Mouse (Mus musculus) liver, embryonic 14.5 days (tissue): ENCODE measurements at regions not wholly inside any gene's neighbourhood (a gene's known extent, or its start where the extent isn't known, plus 50 kb on each side); places are given as distances from the start of the nearest gene placed in this dataset.

Source experiments
- CTCF ChIP-seq: IDR thresholded peaks from 2 replicates; pipeline ENCODE4 v1.5.1; 2016; ENCODE audit warnings: antibody characterized with exemption, low read depth, control low read depth
- EP300 ChIP-seq: IDR thresholded peaks from 2 replicates; pipeline ENCODE4 v1.6.1; 2016; ENCODE audit warnings: antibody characterized with exemption, low read depth

- TF ChIP-seq CTCF (no peak), EP300 (no peak)
Observed at GRCm38 (mm10) chr8:125325736-125326135, 243.9 kb downstream of the Sipa1l2 start.
